27 mouse cellular contexts compared by ENCODE assay signal in the genomic region with DNA sequence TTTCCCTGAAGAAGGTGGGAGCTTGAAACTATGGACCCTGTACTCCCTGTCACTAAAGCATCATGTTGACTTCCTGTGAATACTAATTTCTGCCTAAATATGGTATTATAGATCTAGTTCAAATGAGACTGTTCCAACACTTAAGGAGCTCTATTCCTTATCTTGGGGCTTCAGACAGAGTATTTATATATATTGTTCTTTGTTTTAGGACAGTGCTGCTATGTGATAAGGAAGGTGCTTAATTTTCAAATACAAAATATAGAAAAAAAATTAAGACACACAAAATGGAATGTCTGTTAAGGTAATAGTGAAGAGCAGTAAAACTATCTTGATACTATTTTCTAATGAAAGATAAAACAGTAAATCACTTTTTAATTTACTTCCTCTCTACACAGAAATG.
"Had no signal": no experiment of that assay in that cellular context is flagged by ENCODE, and none has a peak within 500 bp of the region (broad histone marks: within the 10 kb centered on the region; RNA-seq: fewer than 3 reads in every experiment).

No protein-coding gene starts in this region.

- DNase-seq: left cerebral cortex, postnatal 4 days; liver; liver, embryonic 13.5 days; liver, postnatal 0 days; lung, adult 18-20 months; lung, adult 2 months; lung, embryonic 14.5 days; lung, postnatal 10 days; lung, postnatal 14 days; lung, postnatal 36 days; lung, postnatal 4 days; midbrain, embryonic 14.5 days had no signal

- H3K4me3 ChIP-seq: limb, embryonic 10.5 days; limb, embryonic 12.5 days; limb, embryonic 13.5 days; limb, embryonic 15.5 days; liver, embryonic 12.5 days; liver, embryonic 13.5 days; liver, embryonic 15.5 days; lung, embryonic 15.5 days; megakaryocyte, embryonic 14.5 days; midbrain, embryonic 10.5 days; midbrain, embryonic 12.5 days; midbrain, embryonic 13.5 days; midbrain, embryonic 15.5 days; myocyte had no signal

- H3K27ac ChIP-seq: limb, embryonic 10.5 days; limb, embryonic 12.5 days; limb, embryonic 13.5 days; limb, embryonic 15.5 days; liver, embryonic 12.5 days; liver, embryonic 13.5 days; liver, embryonic 14.5 days; liver, embryonic 15.5 days; lung, embryonic 15.5 days; macrophage; midbrain, embryonic 10.5 days; midbrain, embryonic 12.5 days; midbrain, embryonic 13.5 days; midbrain, embryonic 15.5 days had no signal

- H3K27me3 ChIP-seq: limb, embryonic 12.5 days; limb, embryonic 13.5 days; limb, embryonic 15.5 days; liver, embryonic 12.5 days; liver, embryonic 13.5 days; liver, embryonic 15.5 days; lung, embryonic 15.5 days; megakaryocyte, embryonic 14.5 days; midbrain, embryonic 12.5 days; midbrain, embryonic 13.5 days; midbrain, embryonic 15.5 days had no signal

- H3K36me3 ChIP-seq: limb, embryonic 10.5 days; limb, embryonic 12.5 days; limb, embryonic 13.5 days; limb, embryonic 15.5 days; liver, embryonic 12.5 days; liver, embryonic 13.5 days; liver, embryonic 15.5 days; lung, embryonic 15.5 days; midbrain, embryonic 10.5 days; midbrain, embryonic 12.5 days; midbrain, embryonic 13.5 days; midbrain, embryonic 15.5 days had no signal

- H3K9ac ChIP-seq: limb, embryonic 12.5 days; limb, embryonic 13.5 days; limb, embryonic 15.5 days; liver, embryonic 12.5 days; liver, embryonic 13.5 days; liver, embryonic 14.5 days; liver, embryonic 15.5 days; liver, postnatal 0 days; lung, embryonic 14.5 days; lung, embryonic 15.5 days; midbrain, embryonic 12.5 days; midbrain, embryonic 13.5 days; midbrain, embryonic 15.5 days had no signal

- H3K9me3 ChIP-seq: limb, embryonic 10.5 days; limb, embryonic 12.5 days; limb, embryonic 13.5 days; limb, embryonic 15.5 days; liver, embryonic 12.5 days; liver, embryonic 13.5 days; liver, embryonic 15.5 days; lung, embryonic 15.5 days; megakaryocyte, embryonic 14.5 days; midbrain, embryonic 10.5 days; midbrain, embryonic 12.5 days; midbrain, embryonic 13.5 days; midbrain, embryonic 15.5 days had no signal

- H3K4me1 ChIP-seq: limb, embryonic 10.5 days; limb, embryonic 12.5 days; limb, embryonic 13.5 days; limb, embryonic 15.5 days; liver, embryonic 12.5 days; liver, embryonic 13.5 days; liver, embryonic 15.5 days; lung, embryonic 15.5 days; megakaryocyte, embryonic 14.5 days; midbrain, embryonic 10.5 days; midbrain, embryonic 12.5 days; midbrain, embryonic 13.5 days; midbrain, embryonic 15.5 days had no signal
